Comparison of ENCODE assay signal across 17 mouse cellular contexts in genomic region chr4:149585236-149585635, GRCm38 (mm10). TPM values are rescaled to one million over a fixed set of nuclear protein-coding genes. Genes with fewer than 3 reads are reported as not detected.
A peak's percentile ranks its signal among the peaks of the same experiment; 100 is the strongest.
DNase-seq lines count a peak whose midpoint lies in the region; ATAC-seq and TF ChIP-seq lines count a peak whose summit lies in the region.
"Had no signal": no experiment of that assay in that cellular context is flagged by ENCODE, and none has a peak within 500 bp of the region (broad histone marks: within the 10 kb centered on the region; RNA-seq: fewer than 3 reads in every experiment).

No protein-coding gene starts in this region.

- H3K36me3 ChIP-seq in forebrain, embryonic 11.5 days (ENCODE audit: control insufficient read depth, insufficient read depth, low read length), result no peaks in the 10 kb centered on the region
- H3K36me3 ChIP-seq in forebrain, embryonic 10.5 days (replicated peaks), result no peaks in the 10 kb centered on the region
- no peaks in the 10 kb centered on the region for H3K36me3 ChIP-seq in limb, embryonic 13.5 days
- H3K36me3 ChIP-seq in limb, embryonic 10.5 days, result no peaks in the 10 kb centered on the region
- no peaks in the 10 kb centered on the region for H3K36me3 ChIP-seq in hindbrain, postnatal 0 days (ENCODE audit: insufficient read depth, low read length)
- no peaks in the 10 kb centered on the region for H3K36me3 ChIP-seq in neural tube, embryonic 15.5 days
- H3K36me3 ChIP-seq: embryonic facial prominence, embryonic 12.5 days; heart, embryonic 10.5 days; liver, embryonic 13.5 days had no signal

- WGBS in forebrain, embryonic 11.5 days, result 88% methylated on average over 8 of the region's 8 CpGs
- 90% methylated on average over 8 of the region's 8 CpGs for WGBS in forebrain, embryonic 10.5 days
- whole genome bisulfite sequencing in limb, embryonic 13.5 days, result 76% methylated on average over 8 of the region's 8 CpGs
- 78% methylated on average over 8 of the region's 8 CpGs for WGBS in limb, embryonic 10.5 days
- WGBS in hindbrain, postnatal 0 days, result 84% methylated on average over 8 of the region's 8 CpGs
- 82% methylated on average over 8 of the region's 8 CpGs for WGBS in neural tube, embryonic 15.5 days

- no peak overlapping the region for H3K27ac ChIP-seq in forebrain, embryonic 11.5 days (ENCODE audit: low read depth, low read length)
- H3K27ac ChIP-seq in forebrain, embryonic 10.5 days, result no peak overlapping the region
- H3K27ac ChIP-seq in limb, embryonic 13.5 days, result no peak overlapping the region
- no peak overlapping the region for H3K27ac ChIP-seq in limb, embryonic 10.5 days
- peak overlapping the region; percentile 91; the same call in 1 of the 2 replicates for H3K27ac ChIP-seq in hindbrain, postnatal 0 days
- H3K27ac ChIP-seq in neural tube, embryonic 15.5 days (replicated peaks), result peak overlapping the region; percentile 88; the same call in 1 of the 2 replicates
- H3K27ac ChIP-seq: embryonic facial prominence, embryonic 12.5 days; liver, embryonic 13.5 days had no signal

- no peak overlapping the region for H3K9ac ChIP-seq in forebrain, embryonic 11.5 days (ENCODE audit: low read length)
- H3K9ac ChIP-seq in limb, embryonic 13.5 days, result no peak overlapping the region
- H3K9ac ChIP-seq in hindbrain, postnatal 0 days (replicated peaks; ENCODE audit: low read length), result no peak overlapping the region
- H3K9ac ChIP-seq in neural tube, embryonic 15.5 days (replicated peaks), result no peak overlapping the region
- H3K9ac ChIP-seq: liver, embryonic 13.5 days had no signal

- H3K4me2 ChIP-seq in forebrain, embryonic 11.5 days (ENCODE audit: low read depth, low read length, severe bottlenecking), result no peak overlapping the region
- H3K4me2 ChIP-seq in limb, embryonic 13.5 days (replicated peaks), result no peak overlapping the region
- H3K4me2 ChIP-seq in hindbrain, postnatal 0 days (ENCODE audit: low read depth, low read length), result no peak overlapping the region
- H3K4me2 ChIP-seq in neural tube, embryonic 15.5 days, result peak overlapping the region; percentile 97

- H3K4me1 ChIP-seq in forebrain, embryonic 11.5 days (replicated peaks; ENCODE audit: control insufficient read depth, insufficient read depth, low read length), result peaks cover 9% of the 10 kb centered on the region; the same call in 1 of the 2 replicates
- H3K4me1 ChIP-seq in forebrain, embryonic 10.5 days, result peaks cover 37% of the 10 kb centered on the region
- H3K4me1 ChIP-seq in limb, embryonic 13.5 days, result peaks cover 16% of the 10 kb centered on the region
- peaks cover 26% of the 10 kb centered on the region for H3K4me1 ChIP-seq in limb, embryonic 10.5 days
- 0 out of 2 replicates have a peak, but pooled peaks cover 3% of the 10 kb centered on the region for H3K4me1 ChIP-seq in hindbrain, postnatal 0 days (ENCODE audit: insufficient read depth, low read length)
- H3K4me1 ChIP-seq in neural tube, embryonic 15.5 days, result peaks cover 30% of the 10 kb centered on the region

- H3K9me3 ChIP-seq in forebrain, embryonic 11.5 days (ENCODE audit: control insufficient read depth, low read length), result no peaks in the 10 kb centered on the region
- H3K9me3 ChIP-seq in forebrain, embryonic 10.5 days, result no peaks in the 10 kb centered on the region
- no peaks in the 10 kb centered on the region for H3K9me3 ChIP-seq in limb, embryonic 13.5 days
- H3K9me3 ChIP-seq in limb, embryonic 10.5 days (replicated peaks), result no peaks in the 10 kb centered on the region
- no peaks in the 10 kb centered on the region for H3K9me3 ChIP-seq in hindbrain, postnatal 0 days (ENCODE audit: low read length)
- no peaks in the 10 kb centered on the region for H3K9me3 ChIP-seq in neural tube, embryonic 15.5 days (replicated peaks)
- H3K9me3 ChIP-seq: embryonic facial prominence, embryonic 12.5 days; heart, embryonic 10.5 days; liver, embryonic 13.5 days had no signal

- ATAC-seq in forebrain, embryonic 11.5 days (replicated peaks; ENCODE audit: low FRiP score), result no peak
- ATAC-seq in limb, embryonic 13.5 days (ENCODE audit: low FRiP score, low read depth), result no peak
- no peak for ATAC-seq in hindbrain, postnatal 0 days
- ATAC-seq in neural tube, embryonic 15.5 days (ENCODE audit: low FRiP score), result no peak
- no peak for ATAC-seq in granulocyte monocyte progenitor cell, adult 5-6 weeks (replicated peaks; ENCODE audit: poor library complexity, severe bottlenecking)

- H3K27me3 ChIP-seq in forebrain, embryonic 11.5 days (ENCODE audit: control insufficient read depth, insufficient read depth, low read length), result peaks cover 4% of the 10 kb centered on the region; the same call in 1 of the 2 replicates
- peaks cover 80% of the 10 kb centered on the region for H3K27me3 ChIP-seq in forebrain, embryonic 10.5 days (ENCODE audit: poor library complexity, severe bottlenecking)
- H3K27me3 ChIP-seq in limb, embryonic 13.5 days, result peaks cover 59% of the 10 kb centered on the region
- peaks cover 90% of the 10 kb centered on the region for H3K27me3 ChIP-seq in limb, embryonic 10.5 days (ENCODE audit: low read depth, poor library complexity, severe bottlenecking)
- no peaks in the 10 kb centered on the region for H3K27me3 ChIP-seq in hindbrain, postnatal 0 days (ENCODE audit: insufficient read depth, low read length)
- H3K27me3 ChIP-seq in neural tube, embryonic 15.5 days (replicated peaks), result no peaks in the 10 kb centered on the region

- peak; percentile 53 for DNase-seq in forebrain, embryonic 11.5 days (ENCODE audit: low spot score)
- DNase-seq in forebrain, embryonic 10.5 days (ENCODE audit: extremely low spot score, low spot score), result no peak
- no peak for DNase-seq in limb, embryonic 10.5 days (ENCODE audit: low spot score)
- no peak for DNase-seq in hindbrain, postnatal 0 days (ENCODE audit: low spot score)
- no peak for DNase-seq in spleen, postnatal 36 days (ENCODE audit: low spot score in 2 of 2)
- DNase-seq: adrenal gland, postnatal 36 days; cerebellum, postnatal 14 days; gastrocnemius, postnatal 10 days; kidney, postnatal 14 days; layer of hippocampus, adult 9-11 months; liver, embryonic 13.5 days; thymus, postnatal 14 days had no signal

- no peak overlapping the region for H3K4me3 ChIP-seq in forebrain, embryonic 11.5 days (ENCODE audit: low read depth, low read length)
- no peak overlapping the region for H3K4me3 ChIP-seq in forebrain, embryonic 10.5 days
- H3K4me3 ChIP-seq in limb, embryonic 13.5 days, result 0 out of 2 replicates have a peak overlapping the region, but pooled peaks have one; percentile 83
- no peak overlapping the region for H3K4me3 ChIP-seq in limb, embryonic 10.5 days
- no peak overlapping the region for H3K4me3 ChIP-seq in hindbrain, postnatal 0 days (ENCODE audit: low read length)
- H3K4me3 ChIP-seq in neural tube, embryonic 15.5 days (replicated peaks), result peak overlapping the region; percentile 89; the same call in 1 of the 2 replicates

- no peak for TF ChIP-seq CTCF in hindbrain, postnatal 0 days (IDR thresholded peaks at IDR 0.05; ENCODE audit: low read depth)

RNA-seq across cellular contexts. Expression of gene Clstn1, which starts 1.0 kb away (rescaled TPM):
- polyA plus RNA-seq in forebrain, embryonic 11.5 days (2014; fragmentation: Nextera tagmentation; extraction: Ambion mirVana), result 48.1 and 48.4 TPM in 2 replicates
- polyA plus RNA-seq in forebrain, embryonic 10.5 days (2016; fragmentation: Nextera tagmentation; extraction: Ambion mirVana), result 17.8 and 21.4 TPM in 2 replicates
- 45.2 and 48.1 TPM in 2 replicates for polyA plus RNA-seq in limb, embryonic 13.5 days (2015; fragmentation: Nextera tagmentation; extraction: Ambion mirVana)
- polyA plus RNA-seq in limb, embryonic 10.5 days (2016; fragmentation: Nextera tagmentation; extraction: Ambion mirVana), result 34.8 and 41.2 TPM in 2 replicates
- 590 and 603 TPM in 2 replicates for total RNA-seq in hindbrain, postnatal 0 days (2014; rRNA removed)
- polyA plus RNA-seq in hindbrain, postnatal 0 days (2015; fragmentation: Nextera tagmentation; extraction: Ambion mirVana), result 193 and 206 TPM in 2 replicates
- 142 and 188 TPM in 2 replicates for polyA plus RNA-seq in neural tube, embryonic 15.5 days (2015; fragmentation: Nextera tagmentation; extraction: Ambion mirVana)
- 0.90 and 3.0 TPM in 2 replicates for total RNA-seq in granulocyte monocyte progenitor cell, adult 5-6 weeks (2014; fragmentation: Nextera tagmentation)
- total RNA-seq in granulocyte monocyte progenitor cell, adult 5-6 weeks (2017), result 3.0 and 3.2 TPM in 2 replicates

Comparison
In these comparisons a context has a peak if more than half of its experiments do, and no peak if none do; other contexts are left out.
1. H3K4me3 ChIP-seq: peak in limb, embryonic 13.5 days (single experiment) and neural tube, embryonic 15.5 days (single experiment); none in forebrain, embryonic 11.5 days (single experiment), forebrain, embryonic 10.5 days (single experiment), limb, embryonic 10.5 days (single experiment) and hindbrain, postnatal 0 days (single experiment).
2. H3K27ac ChIP-seq: peak in hindbrain, postnatal 0 days (single experiment) and neural tube, embryonic 15.5 days (single experiment); none in forebrain, embryonic 11.5 days (single experiment), forebrain, embryonic 10.5 days (single experiment), limb, embryonic 13.5 days (single experiment) and limb, embryonic 10.5 days (single experiment).